Mouse (Mus musculus) ES-Bruce4 (cell line): ENCODE data around the gene Palm2.

ENCODE experiments used
- CTCF ChIP-seq: IDR thresholded peaks from one replicate; pipeline ENCODE4 v1.8.1; 2011; ENCODE audit warnings: low read depth, low read length
- EP300 ChIP-seq: IDR thresholded peaks from 2 replicates; pipeline ENCODE4 v1.6.1; 2011; ENCODE audit warnings: low read depth, low read length; ENCODE audit not compliant: insufficient read depth
- POLR2A ChIP-seq: IDR thresholded peaks from one replicate; pipeline ENCODE4 v1.8.1; 2011; ENCODE audit warnings: low read length; ENCODE audit not compliant: insufficient read depth

- TF ChIP-seq EP300 (no peak), POLR2A (no peak), CTCF (no peak)
Measured at GRCm38 (mm10) chr4:57751566-57751965, 317.5 kb downstream of the Palm2 start.
